Mouse (Mus musculus) large intestine, adult 2 months (tissue): ENCODE data around the gene Tdo2. TPM values are rescaled to one million over a fixed set of nuclear protein-coding genes. Genes with fewer than 3 reads are reported as not detected.

Source experiments
- DNase-seq: peaks from one replicate; pipeline ENCODE4 v3.0.0-alpha.2; 2012; ENCODE audit warnings: low read depth, low spot score
- WGBS: fragments of 180-500 bp; shearing (Covaris S2); methylation state at CpG from one replicate; pipeline ENCODE4 v1.1.7; 2018; 5-methylcytosine and 5-hydroxymethylcytosine counted together
- polyA plus RNA-seq: library from polyadenylated mRNA; depleted of rRNA; stranded (reverse); fragments of >200 nt; gene quantifications from 2 replicates; pipeline ENCODE4 v1.2.3, GENCODE M21; 2012; rRNA removed

Gene Tdo2
- polyA plus RNA-seq = 0.05 TPM in 1 of 2 replicates, not detected in the other

DNA sequence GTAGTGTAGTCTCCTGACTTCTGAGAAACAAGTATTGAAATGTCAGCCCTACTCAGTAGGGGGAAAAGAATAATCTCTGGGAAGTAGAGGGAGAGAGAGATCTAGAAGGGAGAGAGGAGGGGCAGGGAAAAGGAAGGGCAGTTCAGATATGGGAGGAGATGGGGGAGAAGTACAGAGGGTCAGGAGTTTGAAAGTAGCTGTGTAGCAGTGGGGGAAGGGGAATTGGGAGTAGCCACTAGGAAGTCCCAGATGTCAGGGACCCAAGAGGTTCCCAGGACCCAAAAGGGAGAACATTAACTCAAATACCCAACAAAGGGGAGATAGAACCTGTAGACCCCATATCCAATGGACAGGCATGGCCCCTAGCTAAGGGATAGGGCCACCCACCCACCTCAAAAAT is at the start of gene Tdo2:
Gene Tdo2 (minus strand): TSS at position 101 of the 400 bp plus-strand sequence.
- no peak for DNase-seq

DNA sequence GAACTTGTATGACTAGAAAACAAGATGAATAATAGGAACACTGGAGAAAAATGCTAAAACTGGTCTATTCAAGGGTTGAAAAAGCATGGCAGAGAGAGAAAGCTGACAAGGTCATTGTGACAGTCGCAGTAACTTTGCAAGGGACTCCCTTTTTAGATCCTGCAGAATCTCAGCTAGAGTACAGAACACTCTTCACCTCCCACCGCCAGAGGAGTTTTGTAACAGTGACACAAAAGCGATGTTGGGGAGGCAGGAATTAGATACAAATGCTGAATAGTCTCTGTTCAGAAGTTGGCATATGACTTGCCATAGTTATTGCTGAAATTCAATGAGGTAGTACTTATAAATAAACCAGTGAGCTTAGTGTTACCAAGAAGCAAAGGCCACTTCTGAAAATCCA is 47.1 kb upstream of the Tdo2 start:
- DNase-seq = no peak
- 86% methylated on average over 3 of the region's 3 CpGs for WGBS

DNA sequence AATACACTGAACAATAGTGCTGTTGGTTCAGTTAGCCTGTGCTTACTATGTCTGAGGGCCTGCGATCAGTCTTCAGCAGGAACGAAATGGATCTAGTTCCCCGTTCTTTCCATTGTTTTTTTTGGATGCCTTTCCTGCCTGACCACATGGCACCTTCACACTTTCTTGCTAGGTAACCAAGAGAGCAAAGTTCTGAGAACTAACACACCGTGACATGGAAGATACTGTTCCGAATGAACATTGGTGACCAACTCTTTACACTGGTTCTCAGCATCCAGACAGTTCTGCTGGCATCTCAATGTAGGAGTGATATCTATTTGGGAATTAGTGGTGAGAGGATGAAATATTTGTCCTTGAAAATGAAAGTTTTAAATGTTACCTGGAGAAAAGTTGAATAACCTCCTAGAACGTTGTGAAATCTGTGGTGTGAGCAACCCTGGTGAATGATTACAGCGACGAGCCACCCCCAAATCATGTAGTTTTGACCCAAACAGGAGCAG is 46.5 kb upstream of the Tdo2 start:
- no peak for DNase-seq
- 83% methylated on average over 8 of the region's 8 CpGs for WGBS

DNA sequence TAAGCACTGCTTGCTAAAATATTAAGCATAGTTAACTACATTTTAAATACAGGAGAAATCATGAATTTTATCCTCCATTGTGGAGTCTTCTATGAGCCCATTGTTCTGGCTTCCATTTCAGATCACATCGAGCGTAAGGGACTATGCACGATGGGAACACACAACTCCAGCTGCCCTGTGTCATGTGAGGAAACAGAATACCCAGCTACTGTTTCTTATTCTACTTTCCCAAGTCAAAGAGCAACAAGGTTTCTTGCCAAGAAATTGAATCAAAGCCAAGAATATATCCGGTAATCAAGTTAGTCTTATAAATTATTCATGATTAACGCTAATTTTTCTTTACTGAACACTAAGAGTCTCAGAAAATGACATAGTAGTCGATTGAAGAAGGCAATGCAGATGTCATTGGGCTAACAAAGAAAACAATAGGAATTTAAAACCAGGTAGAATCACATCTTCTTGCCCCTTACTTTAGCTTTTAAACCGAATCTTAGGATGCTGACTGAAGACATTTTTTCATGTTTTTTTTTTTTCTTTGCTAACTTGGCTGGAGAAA is 38.2 kb upstream of the Tdo2 start:
- 78% methylated on average over 7 of the region's 7 CpGs for WGBS
- no peak for DNase-seq

DNA sequence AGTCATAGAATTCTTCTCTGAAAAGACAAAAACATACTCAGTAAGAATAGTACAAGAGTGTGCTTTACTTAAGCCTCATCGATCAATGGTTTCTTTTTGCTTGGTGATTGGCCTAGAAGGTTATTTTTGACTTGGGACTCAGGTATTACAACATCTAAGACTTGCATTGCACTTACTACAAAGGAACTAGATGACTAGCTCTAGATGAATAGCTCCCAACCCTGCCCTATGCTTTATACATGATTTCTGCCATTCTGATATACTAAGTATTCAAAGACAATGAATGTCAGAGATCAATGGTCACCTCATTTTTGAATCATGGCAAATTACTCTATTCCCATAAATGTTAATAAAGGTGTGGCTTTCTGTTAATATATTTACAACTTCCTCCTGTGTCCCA is 31.0 kb upstream of the Tdo2 start:
- DNase-seq = no peak
- WGBS = 95% methylated on average over 1 of the region's 1 CpGs

DNA sequence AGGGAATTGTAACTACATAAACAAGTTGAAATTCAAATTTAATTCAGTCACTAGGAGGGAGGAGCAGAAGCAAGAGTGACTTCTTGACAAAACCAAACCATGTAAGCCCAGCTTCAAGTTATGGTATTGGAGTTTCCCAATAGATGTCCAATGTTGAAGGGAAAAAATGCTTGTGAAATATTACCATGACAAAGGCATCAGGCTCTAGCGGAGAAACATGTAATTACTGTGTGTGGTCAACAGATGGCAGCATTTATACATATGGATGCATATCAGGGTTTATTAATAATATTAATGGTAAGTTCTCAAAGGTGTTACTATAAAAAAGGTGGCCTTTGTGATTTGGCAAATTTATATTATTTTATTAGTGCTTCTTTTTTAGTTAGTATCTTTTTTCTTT is 20.0 kb upstream of the Tdo2 start:
- peak; percentile 7 for DNase-seq
- WGBS = 0% methylated on average over 1 of the region's 1 CpGs

DNA sequence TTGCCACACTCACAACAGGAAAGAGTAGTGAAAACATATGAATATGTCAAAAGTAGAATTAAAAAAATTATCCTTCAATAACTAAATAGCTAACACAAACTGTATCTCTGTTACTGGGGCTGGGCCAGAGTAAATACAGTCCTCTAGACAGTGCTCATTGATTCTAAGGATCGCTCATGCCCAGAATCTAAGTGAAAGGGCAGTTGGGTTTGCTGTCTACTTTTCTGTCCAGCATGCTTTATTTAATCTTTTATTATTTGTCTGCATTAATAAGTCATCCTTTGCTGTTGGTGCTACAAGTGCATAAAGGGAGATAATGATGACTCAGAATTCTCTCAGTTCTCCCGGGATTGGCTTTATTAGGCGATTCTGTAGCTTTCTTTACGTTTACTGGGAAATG is 19.4 kb upstream of the Tdo2 start:
- 26% methylated on average over 4 of the region's 4 CpGs for WGBS
- no peak for DNase-seq

DNA sequence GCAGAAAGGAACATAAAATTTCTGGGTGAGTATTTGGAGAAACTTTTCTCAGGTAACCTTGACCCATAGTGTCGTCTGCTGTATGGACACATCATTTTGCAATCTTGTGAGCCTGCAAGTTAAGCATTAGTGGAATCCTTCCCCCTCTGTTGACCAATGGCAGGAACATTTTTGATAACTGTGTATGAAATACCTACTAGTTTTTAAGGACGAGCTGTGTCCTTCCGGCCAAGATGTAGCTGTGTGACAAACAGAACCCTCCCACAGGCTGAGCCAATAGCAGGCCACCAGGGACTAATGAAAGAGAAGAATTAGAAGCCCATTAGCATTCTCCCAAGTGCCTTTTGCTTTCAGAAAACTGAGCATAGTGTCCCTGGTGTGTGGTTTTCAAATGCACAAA is 14.5 kb upstream of the Tdo2 start:
- whole genome bisulfite sequencing = 69% methylated on average over 3 of the region's 3 CpGs
- DNase-seq = no peak

DNA sequence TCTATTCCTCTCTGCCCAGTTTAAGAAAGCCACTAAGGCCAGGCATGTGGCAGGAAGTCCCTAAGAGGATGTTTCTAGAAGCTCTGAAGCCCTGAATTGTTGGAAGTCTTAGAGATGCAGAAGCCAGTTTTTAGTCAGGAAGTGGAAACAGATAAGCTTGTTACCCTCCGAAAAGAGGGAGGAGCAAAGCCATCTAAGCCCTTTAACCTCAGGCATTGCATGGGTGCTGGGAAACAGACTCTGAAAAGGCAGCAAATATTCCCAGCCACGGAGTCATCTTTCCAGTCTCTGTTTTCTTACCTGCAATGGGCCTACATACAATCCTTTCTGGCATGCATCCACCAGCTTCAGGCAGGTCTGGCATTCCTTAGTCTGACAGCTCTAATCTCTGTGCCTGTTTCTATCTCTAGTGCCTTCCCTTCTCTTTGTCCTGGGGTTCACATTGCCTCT is 13.7 kb upstream of the Tdo2 start:
- WGBS = 32% methylated on average over 2 of the region's 2 CpGs
- DNase-seq = no peak

DNA sequence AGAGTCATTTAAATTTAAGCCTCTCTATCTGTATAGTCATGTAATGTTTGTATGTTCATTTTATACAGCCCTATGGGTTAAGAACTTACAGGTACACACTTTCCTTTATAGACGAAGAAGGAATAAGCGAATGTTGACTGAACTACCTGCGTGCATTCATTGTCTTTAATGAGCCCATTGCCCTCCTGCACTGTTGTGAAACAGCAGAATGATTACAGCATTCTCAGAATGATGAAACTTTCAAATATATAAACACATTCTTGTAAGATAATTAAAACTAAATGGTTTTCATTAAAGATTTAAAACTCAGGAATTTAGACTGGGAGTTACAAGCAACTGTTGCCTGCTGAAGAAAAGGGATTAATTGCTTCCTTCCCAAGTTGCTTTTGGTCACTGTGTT is 11.6 kb upstream of the Tdo2 start:
- DNase-seq = no peak
- WGBS = 82% methylated on average over 3 of the region's 3 CpGs

DNA sequence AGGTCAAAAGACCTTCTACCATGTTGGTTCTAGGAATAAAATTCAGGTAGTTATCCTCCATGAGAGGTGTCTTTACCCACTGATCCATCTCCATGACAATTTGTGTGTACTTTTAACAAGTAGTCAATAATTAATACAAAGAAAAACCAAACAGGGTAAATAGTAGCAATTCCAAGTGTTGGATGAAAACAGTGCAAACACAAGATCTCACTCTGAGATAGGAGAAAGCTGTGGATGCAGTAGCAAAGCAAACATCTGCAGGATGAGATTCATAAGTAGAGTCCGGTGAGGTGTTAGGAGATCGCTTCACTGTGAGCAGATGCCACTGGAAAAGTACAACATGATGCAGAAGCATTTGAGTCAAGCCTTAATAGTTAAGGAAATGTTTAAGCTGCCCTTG is 10.1 kb upstream of the Tdo2 start:
- no peak for DNase-seq
- 79% methylated on average over 2 of the region's 2 CpGs for WGBS

DNA sequence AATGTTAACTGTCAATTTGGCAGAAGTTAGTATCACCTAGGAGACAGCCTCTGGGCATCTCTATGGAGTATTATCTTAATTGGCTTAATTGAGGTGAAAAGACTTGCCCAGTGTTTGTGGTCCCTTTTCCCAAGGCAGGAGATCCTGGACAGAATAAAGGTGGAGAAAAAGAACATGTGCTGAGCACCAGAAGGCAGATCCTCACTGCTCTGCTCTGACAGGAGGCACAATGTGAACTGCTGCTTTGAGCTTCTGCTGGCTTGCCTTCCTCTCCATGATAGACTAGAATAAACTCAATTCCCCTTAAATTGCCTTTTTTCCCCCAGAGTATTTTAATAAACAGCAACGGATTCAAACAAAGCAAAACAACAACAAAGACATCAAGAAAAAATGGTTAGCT is 9.1 kb upstream of the Tdo2 start:
- 51% methylated on average over 1 of the region's 1 CpGs for WGBS

DNA sequence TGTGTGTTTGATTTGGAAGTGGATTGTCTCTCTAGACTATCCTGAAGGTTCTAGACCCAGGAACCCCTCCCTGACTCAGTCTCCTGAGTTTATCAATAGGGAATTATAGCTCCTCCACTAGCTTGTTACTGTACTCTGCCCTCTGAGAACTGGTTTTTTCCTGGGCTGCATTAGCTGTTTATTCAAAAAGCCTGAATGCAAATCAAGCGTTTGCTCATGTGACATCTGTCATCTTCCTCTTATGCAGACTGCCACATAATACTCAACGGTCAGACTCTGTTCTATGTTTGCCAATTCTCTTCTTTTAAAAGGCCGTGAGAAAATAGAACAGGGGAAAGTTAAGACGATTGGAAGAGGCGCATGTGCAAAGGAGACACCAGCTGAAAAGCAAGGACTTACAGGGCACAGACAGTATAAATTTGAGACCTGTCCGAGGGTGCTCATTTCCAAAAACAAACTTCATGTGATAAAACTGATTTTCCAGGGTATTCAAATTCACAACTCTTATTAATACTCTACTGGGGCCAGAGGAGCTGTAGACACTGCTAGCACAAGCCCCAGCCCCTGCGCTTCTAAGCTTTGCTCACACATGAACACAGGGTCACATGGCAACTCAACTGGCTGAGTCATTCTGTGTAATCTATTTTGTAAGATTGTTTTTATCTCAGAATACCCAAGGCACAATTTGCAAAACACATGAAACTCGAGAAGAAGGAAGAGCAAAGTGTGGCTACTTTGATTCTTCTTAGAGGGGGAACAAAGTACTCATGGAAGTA is 7.3 kb upstream of the Tdo2 start:
- WGBS = 63% methylated on average over 8 of the region's 8 CpGs

More for the DNA sequence above, 9.1 kb upstream of the Tdo2 start:
- no peak for DNase-seq

DNA sequence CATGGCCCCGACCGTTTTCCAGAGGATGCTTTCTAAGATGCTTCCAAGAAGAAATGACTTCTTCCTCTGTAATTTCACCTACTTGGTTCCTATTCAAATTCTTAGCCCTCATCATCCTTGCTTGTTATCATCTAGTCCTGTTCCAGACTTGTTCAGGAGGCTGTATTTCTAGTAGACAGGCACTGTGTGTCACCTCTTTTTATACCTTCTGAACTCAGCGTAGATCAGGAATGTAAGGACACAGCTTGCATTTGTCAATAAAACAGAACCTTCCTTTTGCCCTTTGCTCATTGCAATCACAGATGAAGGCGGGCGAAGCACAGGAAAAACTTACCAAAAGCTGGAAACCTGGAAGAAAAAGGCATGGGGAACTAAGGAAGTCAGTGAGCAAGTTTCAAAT is 6.0 kb upstream of the Tdo2 start, which contains the start of gene Asic5:
Gene Asic5 (plus strand): TSS at position 301 of the 400 bp plus-strand sequence.
- WGBS = 60% methylated on average over 5 of the region's 5 CpGs
- no peak for DNase-seq

More for the DNA sequence above, 7.3 kb upstream of the Tdo2 start:
- DNase-seq = no peak

DNA sequence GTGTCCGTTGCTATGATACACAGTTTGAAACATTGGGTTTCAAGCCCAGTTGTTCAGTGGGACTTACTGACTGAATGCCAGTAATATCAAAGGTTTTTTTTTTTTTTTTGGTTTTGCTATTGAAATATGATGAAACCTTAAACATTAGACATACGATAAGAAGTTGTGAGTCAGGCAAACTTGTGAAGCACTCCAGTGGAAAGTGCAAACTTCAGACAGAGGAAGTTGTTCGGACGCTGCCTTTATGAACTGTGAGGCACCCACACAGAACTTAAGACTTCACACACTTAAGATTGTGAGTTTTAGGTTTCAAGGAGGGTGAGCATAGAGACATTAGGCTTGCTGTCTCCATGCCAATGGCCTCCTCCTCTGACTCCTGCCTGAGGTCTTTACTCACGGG is 5.6 kb upstream of the Tdo2 start:
- no peak for DNase-seq
- WGBS = 90% methylated on average over 5 of the region's 5 CpGs

DNA sequence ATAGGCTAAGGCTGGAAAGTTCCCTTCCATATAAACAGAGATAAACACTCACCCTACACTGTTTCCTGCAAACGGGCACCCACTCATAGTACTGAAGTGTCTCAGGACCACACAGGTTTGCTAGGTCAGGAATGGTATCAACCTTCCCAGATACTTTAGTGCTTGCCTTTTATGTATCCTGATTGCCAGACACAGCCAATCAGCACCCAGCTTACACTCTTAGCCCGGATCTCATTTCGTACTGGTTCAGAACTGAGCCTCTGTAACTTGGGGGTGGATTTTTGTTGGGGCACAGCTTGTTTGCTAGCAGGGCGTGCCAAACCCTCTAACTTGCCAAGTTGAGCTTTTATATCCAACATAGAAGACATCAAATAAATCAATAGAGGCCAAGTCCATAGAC is 395 bp downstream of the Tdo2 start:
- no peak for DNase-seq
- 23% methylated on average over 4 of the region's 4 CpGs for WGBS

DNA sequence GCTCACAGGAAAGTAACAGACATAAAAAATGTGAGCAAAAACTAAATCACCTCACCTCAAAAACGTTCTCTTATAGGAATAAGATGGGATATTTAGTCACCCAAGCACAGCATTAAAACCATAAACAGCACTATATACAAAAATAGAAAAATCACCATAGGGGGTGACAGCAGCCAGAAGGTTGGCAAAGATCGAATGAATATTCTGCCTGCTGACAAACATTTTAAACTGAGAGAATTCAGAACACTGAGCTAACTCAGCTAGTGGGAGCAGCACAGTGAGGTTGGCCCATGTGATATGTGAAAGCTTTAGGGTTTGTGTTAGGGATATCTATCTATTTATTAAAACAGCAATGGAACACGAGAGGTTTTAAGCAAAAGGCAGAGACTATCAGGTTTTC is 11.4 kb downstream of the Tdo2 start:
- no peak for DNase-seq
- 71% methylated on average over 3 of the region's 3 CpGs for WGBS

DNA sequence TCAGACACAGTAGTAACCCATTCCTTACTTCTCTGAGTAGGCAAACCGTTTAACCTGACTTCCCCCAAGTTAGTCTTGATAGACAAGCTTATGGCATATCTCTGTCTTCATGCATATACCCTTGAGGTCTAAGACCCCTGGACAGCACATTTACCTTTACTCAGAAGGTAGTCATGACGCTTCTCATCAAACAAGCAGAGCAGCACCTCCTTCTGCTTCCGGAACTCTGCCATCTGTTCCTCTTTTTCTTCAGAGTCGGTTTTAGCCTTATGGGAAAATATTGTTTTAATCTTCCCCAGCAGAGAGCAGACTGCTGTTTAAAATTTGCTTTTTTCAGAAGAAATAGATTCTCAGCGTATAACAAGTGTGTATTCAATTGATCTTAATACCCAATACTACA is 12.2 kb downstream of the Tdo2 start:
- DNase-seq = no peak
- 82% methylated on average over 5 of the region's 5 CpGs for WGBS

DNA sequence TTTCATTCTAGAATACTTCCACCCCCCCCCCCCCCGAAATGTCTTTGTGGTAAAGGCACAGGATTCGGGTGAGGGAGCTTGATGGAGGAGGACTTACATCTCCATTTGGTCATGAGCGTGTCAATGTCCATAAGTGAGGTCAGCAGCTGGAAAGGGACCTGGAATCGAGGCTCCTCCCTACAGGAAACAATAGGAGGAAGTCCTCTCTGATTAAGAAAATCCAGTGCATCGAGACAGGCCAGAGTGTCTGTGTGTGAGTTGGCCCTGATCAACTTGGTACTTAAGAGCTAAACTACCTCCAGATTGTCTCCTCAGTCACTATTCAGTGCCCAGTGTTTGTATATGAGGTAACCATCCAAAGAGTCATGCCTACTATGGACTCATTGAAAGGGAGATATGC is 14.7 kb downstream of the Tdo2 start:
- whole genome bisulfite sequencing = 77% methylated on average over 5 of the region's 5 CpGs
- DNase-seq = no peak

DNA sequence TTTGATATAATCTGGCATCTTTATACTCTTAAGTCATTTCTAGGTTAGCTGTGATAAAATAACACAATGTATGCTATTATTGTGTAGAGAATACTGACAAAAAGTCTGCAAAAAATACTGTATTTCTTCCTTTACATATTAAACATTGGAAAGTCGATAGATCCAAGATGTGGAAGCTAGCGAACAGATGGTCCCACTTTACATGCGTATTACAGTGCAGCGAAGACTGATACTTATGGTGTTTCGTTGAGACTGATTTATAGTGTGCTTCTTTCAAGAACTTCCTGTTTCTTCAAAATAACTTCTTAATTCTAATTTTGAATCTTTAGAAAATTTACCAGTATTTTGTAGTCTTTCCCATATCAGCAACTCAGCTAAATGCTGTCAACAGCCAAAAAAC is 18.5 kb downstream of the Tdo2 start:
- 86% methylated on average over 5 of the region's 5 CpGs for WGBS
- no peak for DNase-seq

DNA sequence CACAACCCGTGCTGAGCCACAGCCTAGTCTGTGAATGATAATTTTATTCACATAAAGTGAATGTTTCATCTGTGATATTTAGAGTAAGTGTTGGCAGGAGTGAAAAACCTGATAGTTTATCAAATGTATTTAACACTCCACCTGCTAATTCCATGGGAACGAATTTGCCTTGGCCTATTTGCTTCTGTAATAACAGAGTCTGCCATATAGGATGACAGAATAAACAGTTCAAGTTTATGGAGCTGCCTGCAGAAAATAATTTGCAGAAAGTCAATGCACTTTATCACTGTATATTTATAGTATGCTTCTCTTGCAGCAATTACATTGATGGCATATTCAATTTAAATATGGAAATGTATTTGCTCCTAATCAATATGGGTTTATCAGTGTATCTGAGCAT is 24.2 kb downstream of the Tdo2 start:
- no peak for DNase-seq
- 21% methylated on average over 2 of the region's 2 CpGs for WGBS
